Mouse (Mus musculus) midbrain, postnatal 0 days (tissue): ENCODE measurements around the gene 2210011C24Rik. TPM values are rescaled to one million over a fixed set of nuclear protein-coding genes. Genes with fewer than 3 reads are reported as not detected.
A peak's percentile ranks its signal among the peaks of the same experiment; 100 is the strongest.

ENCODE experiments used
- ATAC-seq: fragments of 200-750 bp; cut with Nextera tagmentation; 2 replicates; pipeline ENCODE4 v1.8.0; 2017; ENCODE audit warnings: moderate number of reproducible peaks, mild to moderate bottlenecking, moderate TSS enrichment, moderate library complexity; ENCODE audit not compliant: low FRiP score
- DNase-seq: peaks from one replicate; pipeline ENCODE4 v3.0.0-alpha.2; 2015; ENCODE audit warnings: low spot score
- H3K27ac ChIP-seq: fragments of 300-500 bp; sonication (generic); 2 replicates; pipeline ENCODE4 v1.5.1; 2014; ENCODE audit warnings: low read depth, mild to moderate bottlenecking, low read length, mixed read lengths
- H3K27me3 ChIP-seq: fragments of 300-500 bp; sonication (generic); 2 replicates; pipeline ENCODE4 v1.6.1; 2014; ENCODE audit warnings: low read length, control low read depth, mixed read lengths; ENCODE audit not compliant: insufficient read depth
- H3K36me3 ChIP-seq: fragments of 300-500 bp; sonication (generic); 2 replicates; pipeline ENCODE4 v1.6.1; 2014; ENCODE audit warnings: low read length, control low read depth, mixed read lengths; ENCODE audit not compliant: insufficient read depth
- H3K4me1 ChIP-seq: fragments of 300-500 bp; sonication (generic); 2 replicates; pipeline ENCODE4 v1.6.1; 2014; ENCODE audit warnings: mild to moderate bottlenecking, control low read depth, antibody characterized with exemption, low read length, mixed read lengths; ENCODE audit not compliant: insufficient read depth
- H3K4me2 ChIP-seq: fragments of 300-500 bp; sonication (generic); 2 replicates; pipeline ENCODE4 v1.6.1; 2014; ENCODE audit warnings: low read depth, mild to moderate bottlenecking, low read length, mixed read lengths; ENCODE audit not compliant: poor library complexity, severe bottlenecking
- H3K4me3 ChIP-seq: fragments of 300-500 bp; sonication (generic); 2 replicates; pipeline ENCODE4 v1.5.1; 2014; ENCODE audit warnings: low read depth, mild to moderate bottlenecking, low read length, moderate library complexity
- H3K9ac ChIP-seq: fragments of 300-500 bp; sonication (generic); replicated peaks from 2 replicates; pipeline ENCODE4 v1.6.1; 2014; ENCODE audit warnings: mild to moderate bottlenecking, low read length, moderate library complexity, mixed read lengths; ENCODE audit not compliant: poor library complexity, severe bottlenecking
- H3K9me3 ChIP-seq: fragments of 300-500 bp; sonication (generic); 2 replicates; pipeline ENCODE4 v1.6.1; 2016; ENCODE audit warnings: low read length, control low read depth
- CTCF ChIP-seq: IDR thresholded peaks from 2 replicates; pipeline ENCODE4 v1.5.1; 2016; ENCODE audit warnings: antibody characterized with exemption, mild to moderate bottlenecking
- WGBS: fragments of 180-500 bp; shearing (Covaris S2); extraction: QIAGEN DNeasy Blood & Tissue Kit; methylation state at CpG from one replicate; pipeline ENCODE4 v1.1.7; 2014; 5-methylcytosine and 5-hydroxymethylcytosine counted together
- polyA plus RNA-seq: library from polyadenylated mRNA; unstranded; fragments of >200 nt; fragmentation: Nextera tagmentation; extraction: Ambion mirVana; gene quantifications from 2 replicates; pipeline ENCODE4 v1.2.1, GENCODE M21; 2015
- total RNA-seq: library from RNA; depleted of rRNA; stranded (reverse); fragments of >200 nt; gene quantifications from 2 replicates; pipeline ENCODE4 v1.2.3, GENCODE M21; 2014

2210011C24Rik gene
- total and polyA plus RNA-seq, 2 experiments from 2014 or later: 0.43 to 0.66 TPM

- DNase-seq (peak; percentile 89), ATAC-seq (no peak)
- 9% methylated on average over 5 of the region's 5 CpGs for WGBS
- Histone ChIP-seq H3K4me1 (peaks cover 4% of the 10 kb centered on the region; the same call in 1 of the 2 replicates), H3K27ac (no peak overlapping the region), H3K9me3 (no peaks in the 10 kb centered on the region), H3K4me3 (no peak overlapping the region), H3K4me2 (no peak overlapping the region), H3K9ac (no peak overlapping the region), H3K36me3 (no peaks in the 10 kb centered on the region), H3K27me3 (peaks cover 38% of the 10 kb centered on the region)
- TF ChIP-seq CTCF: peak; percentile 90
Measured at GRCm38 (mm10) chr8:84039050-84039449, 27.1 kb upstream of the 2210011C24Rik start.

GRCm38 (mm10) chr8:84038015-84038414 is 26.0 kb upstream of the 2210011C24Rik start:
- Histone ChIP-seq H3K4me2 (no peak overlapping the region), H3K4me1 (peaks cover 4% of the 10 kb centered on the region; the same call in 1 of the 2 replicates), H3K36me3 (no peaks in the 10 kb centered on the region), H3K9me3 (no peaks in the 10 kb centered on the region), H3K9ac (no peak overlapping the region), H3K27ac (no peak overlapping the region), H3K4me3 (no peak overlapping the region), H3K27me3 (peaks cover 27% of the 10 kb centered on the region)
- ATAC-seq (no peak), DNase-seq (no peak)
- TF ChIP-seq CTCF: no peak
- WGBS: 69% methylated on average over 5 of the region's 5 CpGs

GRCm38 (mm10) chr8:84032777-84033176 is 20.8 kb upstream of the 2210011C24Rik start:
- Histone ChIP-seq H3K4me3 (no peak overlapping the region), H3K4me2 (no peak overlapping the region), H3K27ac (no peak overlapping the region), H3K27me3 (peaks cover 15% of the 10 kb centered on the region; the same call in 1 of the 2 replicates), H3K36me3 (no peaks in the 10 kb centered on the region), H3K9me3 (no peaks in the 10 kb centered on the region), H3K4me1 (no peaks in the 10 kb centered on the region), H3K9ac (no peak overlapping the region)
- no peak for DNase-seq
- no peak for ATAC-seq
- 78% methylated on average over 4 of the region's 4 CpGs for WGBS
- TF ChIP-seq CTCF: no peak

- Histone ChIP-seq H3K9me3 (no peaks in the 10 kb centered on the region), H3K4me1 (no peaks in the 10 kb centered on the region), H3K36me3 (no peaks in the 10 kb centered on the region), H3K27me3 (peaks cover 22% of the 10 kb centered on the region; the same call in 1 of the 2 replicates), H3K4me2 (no peak overlapping the region), H3K4me3 (no peak overlapping the region), H3K27ac (no peak overlapping the region), H3K9ac (no peak overlapping the region)
- DNase-seq (no peak), ATAC-seq (no peak)
- 89% methylated on average over 5 of the region's 5 CpGs for WGBS
- no peak for TF ChIP-seq CTCF
Measured at GRCm38 (mm10) chr8:84029272-84029671, 17.3 kb upstream of the 2210011C24Rik start.

- H3K27me3 ChIP-seq: peaks cover 22% of the 10 kb centered on the region; the same call in 1 of the 2 replicates
- ATAC-seq (no peak), DNase-seq (no peak)
- H3K4me3 ChIP-seq: no peak overlapping the region
- WGBS: 9% methylated on average over 10 of the region's 10 CpGs
- H3K9me3 ChIP-seq: no peaks in the 10 kb centered on the region
- H3K36me3 ChIP-seq: no peaks in the 10 kb centered on the region
- H3K9ac ChIP-seq: no peak overlapping the region
- no peaks in the 10 kb centered on the region for H3K4me1 ChIP-seq
- H3K4me2 ChIP-seq: no peak overlapping the region
- no peak overlapping the region for H3K27ac ChIP-seq
- TF ChIP-seq CTCF: no peak
Measured at GRCm38 (mm10) chr8:84027449-84027848, 15.5 kb upstream of the 2210011C24Rik start.

GRCm38 (mm10) chr8:84025863-84026262 is 13.9 kb upstream of the 2210011C24Rik start:
- H3K27me3 ChIP-seq: peaks cover 29% of the 10 kb centered on the region; the same call in 1 of the 2 replicates
- H3K36me3 ChIP-seq: no peaks in the 10 kb centered on the region
- no peak overlapping the region for H3K27ac ChIP-seq
- H3K4me2 ChIP-seq: peak overlapping the region; percentile 91
- no peak for TF ChIP-seq CTCF
- H3K4me1 ChIP-seq: no peaks in the 10 kb centered on the region
- H3K4me3 ChIP-seq: peak overlapping the region; percentile 57
- DNase-seq: peak; percentile 55
- peak overlapping the region; percentile 77 for H3K9ac ChIP-seq
- ATAC-seq: peak; percentile 42
- H3K9me3 ChIP-seq: no peaks in the 10 kb centered on the region
- under 1% methylated on average over 36 of the region's 41 CpGs for WGBS
